18 mouse cellular contexts compared by ENCODE assay signal in the genomic region with DNA sequence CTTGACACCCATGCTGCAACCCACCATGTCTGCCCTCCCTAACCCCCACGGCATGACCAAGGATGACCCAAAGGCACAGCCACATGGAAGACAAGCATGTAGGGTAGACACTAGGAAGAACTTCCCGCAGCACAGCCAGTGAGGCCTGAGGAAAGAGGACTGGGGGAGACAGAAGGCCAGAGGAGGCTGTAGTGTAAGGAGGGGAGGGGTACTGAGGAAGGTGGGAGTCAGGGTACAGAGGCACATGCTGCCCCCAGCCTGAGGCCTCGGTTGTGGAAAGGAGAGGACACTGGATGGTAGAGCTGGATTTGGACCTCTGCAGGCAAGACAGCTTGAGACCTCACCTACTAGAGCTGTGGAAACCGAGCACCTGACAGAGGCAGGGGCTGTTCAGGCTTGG. TPM values are rescaled to one million over a fixed set of nuclear protein-coding genes. Genes with fewer than 3 reads are reported as not detected.
"Had no signal": no experiment of that assay in that cellular context is flagged by ENCODE, and none has a peak within 500 bp of the region (broad histone marks: within the 10 kb centered on the region; RNA-seq: fewer than 3 reads in every experiment).

No protein-coding gene starts in this region.

- H3K27ac ChIP-seq: neural tube, embryonic 13.5 days; neural tube, embryonic 15.5 days; stomach, embryonic 15.5 days; stomach, postnatal 0 days had no signal

- H3K4me3 ChIP-seq: neural tube, embryonic 13.5 days; neural tube, embryonic 15.5 days; stomach, embryonic 15.5 days had no signal

- H3K27me3 ChIP-seq: neural tube, embryonic 13.5 days; neural tube, embryonic 15.5 days; stomach, embryonic 15.5 days had no signal

- DNase-seq: retina, postnatal 1 day; right cerebral cortex, adult 18-20 months; right cerebral cortex, postnatal 14 days; right cerebral cortex, postnatal 25 days; right cerebral cortex, postnatal 4 days; spleen, adult 18-20 months; thymus, adult 18-20 months; thymus, adult 2 months; thymus, postnatal 14 days; thymus, postnatal 25 days; thymus, postnatal 36 days; thymus, postnatal 4 days had no signal

- H3K4me2 ChIP-seq: neural tube, embryonic 13.5 days; neural tube, embryonic 15.5 days; stomach, embryonic 15.5 days had no signal

- H3K4me1 ChIP-seq: stomach, embryonic 15.5 days had no signal

- H3K9me3 ChIP-seq: neural tube, embryonic 13.5 days; neural tube, embryonic 15.5 days; stomach, embryonic 15.5 days had no signal

- H3K36me3 ChIP-seq: stomach, embryonic 15.5 days had no signal

- H3K9ac ChIP-seq: neural tube, embryonic 13.5 days; neural tube, embryonic 15.5 days; stomach, embryonic 15.5 days had no signal

RNA-seq across cellular contexts. Expression of a gene that starts 42.7 kb away (rescaled TPM):
- polyA plus RNA-seq: neural tube, embryonic 13.5 days; neural tube, embryonic 14.5 days; stomach, embryonic 14.5 days had no signal
